Mouse (Mus musculus) liver, postnatal 0 days (tissue): ENCODE data around the gene Pnlip. TPM values are rescaled to one million over a fixed set of nuclear protein-coding genes. Genes with fewer than 3 reads are reported as not detected.

ENCODE experiments used
- ATAC-seq: fragments of 200-750 bp; cut with Nextera tagmentation; 2 replicates; pipeline ENCODE4 v1.8.0; 2017; ENCODE audit warnings: mild to moderate bottlenecking, moderate library complexity
- DNase-seq: peaks from one replicate; pipeline ENCODE4 v3.0.0-alpha.2; 2016
- H3K27ac ChIP-seq: fragments of 300-500 bp; sonication (generic); 2 replicates; pipeline ENCODE4 v1.5.1; 2014; ENCODE audit warnings: antibody characterized with exemption, moderate library complexity, mild to moderate bottlenecking, low read depth
- H3K27me3 ChIP-seq: fragments of 300-500 bp; sonication (generic); 2 replicates; pipeline ENCODE4 v1.6.1; 2014; ENCODE audit warnings: low read length, control low read depth, mixed read lengths; ENCODE audit not compliant: insufficient read depth
- H3K36me3 ChIP-seq: fragments of 300-500 bp; sonication (generic); replicated peaks from 2 replicates; pipeline ENCODE4 v1.6.1; 2014; ENCODE audit warnings: mild to moderate bottlenecking, control low read depth, low read length, moderate library complexity, mixed read lengths; ENCODE audit not compliant: insufficient read depth
- H3K4me1 ChIP-seq: fragments of 300-500 bp; sonication (generic); 2 replicates; pipeline ENCODE4 v1.6.1; 2014; ENCODE audit warnings: antibody characterized with exemption, mild to moderate bottlenecking, control low read depth; ENCODE audit not compliant: insufficient read depth
- H3K4me2 ChIP-seq: fragments of 300-500 bp; sonication (generic); 2 replicates; pipeline ENCODE4 v1.6.1; 2014; ENCODE audit warnings: low read depth, mild to moderate bottlenecking, low read length, moderate library complexity, mixed read lengths
- H3K4me3 ChIP-seq: fragments of 300-500 bp; sonication (generic); 2 replicates; pipeline ENCODE4 v1.5.1; 2014; ENCODE audit warnings: low read depth, low read length
- H3K9ac ChIP-seq: fragments of 300-500 bp; sonication (generic); replicated peaks from 2 replicates; pipeline ENCODE4 v1.6.1; 2014; ENCODE audit warnings: mild to moderate bottlenecking, moderate library complexity
- H3K9me3 ChIP-seq: fragments of 300-500 bp; sonication (generic); 2 replicates; pipeline ENCODE4 v1.6.1; 2016; ENCODE audit warnings: mild to moderate bottlenecking, control low read depth, low read length, mixed read lengths
- CTCF ChIP-seq: sonication (generic); IDR thresholded peaks from 2 replicates; pipeline ENCODE4 v1.5.1; 2016; ENCODE audit warnings: antibody characterized with exemption, low read depth
- EP300 ChIP-seq: IDR thresholded peaks from 2 replicates; pipeline ENCODE4 v1.6.1; 2016; ENCODE audit warnings: antibody characterized with exemption, low read depth, mild to moderate bottlenecking
- WGBS: fragments of 180-500 bp; shearing (Covaris S2); extraction: QIAGEN DNeasy Blood & Tissue Kit; methylation state at CpG from one replicate; pipeline ENCODE4 v1.1.7; 2014; ENCODE audit not compliant: insufficient replicate concordance; 5-methylcytosine and 5-hydroxymethylcytosine counted together
- polyA plus RNA-seq: library from polyadenylated mRNA; unstranded; fragments of >200 nt; fragmentation: Nextera tagmentation; extraction: Ambion mirVana; gene quantifications from 2 replicates; pipeline ENCODE4 v1.2.1, GENCODE M21; 2015

Pnlip gene
- polyA plus RNA-seq, 1 experiment from 2014 or later = not detected

GRCm38 (mm10) chr19:58664901-58665300 lies 12.6 kb downstream of the Pnlip start:
- ATAC-seq (no peak), DNase-seq (no peak)
- H3K9me3 ChIP-seq = no peaks in the 10 kb centered on the region
- no peaks in the 10 kb centered on the region for H3K27me3 ChIP-seq
- no peak overlapping the region for H3K27ac ChIP-seq
- H3K36me3 ChIP-seq = no peaks in the 10 kb centered on the region
- 79% methylated on average over 5 of the region's 5 CpGs for WGBS
- H3K4me2 ChIP-seq = no peak overlapping the region
- no peaks in the 10 kb centered on the region for H3K4me1 ChIP-seq
- H3K9ac ChIP-seq = no peak overlapping the region
- no peak for TF ChIP-seq CTCF
- TF ChIP-seq EP300 = no peak
- H3K4me3 ChIP-seq = no peak overlapping the region

- Histone ChIP-seq H3K9ac (no peak overlapping the region), H3K36me3 (no peaks in the 10 kb centered on the region), H3K27ac (no peak overlapping the region), H3K4me1 (no peaks in the 10 kb centered on the region), H3K4me3 (no peak overlapping the region), H3K27me3 (no peaks in the 10 kb centered on the region), H3K9me3 (no peaks in the 10 kb centered on the region), H3K4me2 (no peak overlapping the region)
- 57% methylated on average over 2 of the region's 2 CpGs for WGBS
- no peak for TF ChIP-seq CTCF
- TF ChIP-seq EP300 = no peak
- DNase-seq (no peak), ATAC-seq (no peak)
Observed at GRCm38 (mm10) chr19:58674644-58675043, 22.3 kb downstream of the Pnlip start.

GRCm38 (mm10) chr19:58677117-58677516 lies 24.8 kb downstream of the Pnlip start:
- DNase-seq (no peak), ATAC-seq (no peak)
- no peak overlapping the region for H3K4me3 ChIP-seq
- no peaks in the 10 kb centered on the region for H3K4me1 ChIP-seq
- H3K9ac ChIP-seq = no peak overlapping the region
- H3K4me2 ChIP-seq = no peak overlapping the region
- no peaks in the 10 kb centered on the region for H3K27me3 ChIP-seq
- TF ChIP-seq CTCF (no peak), EP300 (no peak)
- H3K36me3 ChIP-seq = no peaks in the 10 kb centered on the region
- H3K27ac ChIP-seq = no peak overlapping the region
- WGBS = 49% methylated on average over 8 of the region's 8 CpGs
- H3K9me3 ChIP-seq = no peaks in the 10 kb centered on the region

GRCm38 (mm10) chr19:58688933-58689332 lies 36.6 kb downstream of the Pnlip start:
- TF ChIP-seq EP300 (no peak), CTCF (no peak)
- Histone ChIP-seq H3K36me3 (no peaks in the 10 kb centered on the region), H3K4me1 (no peaks in the 10 kb centered on the region), H3K9ac (no peak overlapping the region), H3K4me2 (no peak overlapping the region), H3K9me3 (no peaks in the 10 kb centered on the region), H3K27ac (no peak overlapping the region), H3K4me3 (no peak overlapping the region), H3K27me3 (no peaks in the 10 kb centered on the region)
- 52% methylated on average over 1 of the region's 1 CpGs for WGBS
- ATAC-seq (no peak), DNase-seq (no peak)

DNA sequence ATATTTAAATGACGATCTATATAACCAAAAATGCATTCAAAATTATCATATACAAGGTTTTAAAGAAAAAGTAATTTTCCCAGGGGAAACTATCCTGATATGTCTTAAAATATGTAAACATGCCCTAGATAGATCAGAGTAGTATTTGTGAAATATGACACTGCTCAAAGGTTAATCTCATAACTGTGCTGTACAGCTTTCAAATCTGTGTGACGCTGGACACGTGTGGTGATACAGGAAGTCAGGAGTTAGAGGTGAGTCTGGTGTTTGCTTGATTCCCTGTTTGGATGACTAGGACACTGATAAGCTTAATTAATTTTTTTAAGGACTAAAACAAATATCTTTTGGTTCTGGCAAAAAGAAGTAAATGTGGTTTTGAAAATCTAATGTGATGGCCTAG lies 43.0 kb downstream of the Pnlip start:
- H3K36me3 ChIP-seq = no peaks in the 10 kb centered on the region
- no peak overlapping the region for H3K4me3 ChIP-seq
- H3K9ac ChIP-seq = no peak overlapping the region
- TF ChIP-seq CTCF = no peak
- TF ChIP-seq EP300 = no peak
- no peak overlapping the region for H3K4me2 ChIP-seq
- H3K27me3 ChIP-seq = no peaks in the 10 kb centered on the region
- no peak for DNase-seq
- H3K9me3 ChIP-seq = no peaks in the 10 kb centered on the region
- H3K4me1 ChIP-seq = no peaks in the 10 kb centered on the region
- no peak for ATAC-seq
- H3K27ac ChIP-seq = no peak overlapping the region
- WGBS = 65% methylated on average over 3 of the region's 3 CpGs

- no peaks in the 10 kb centered on the region for H3K27me3 ChIP-seq
- H3K27ac ChIP-seq = no peak overlapping the region
- no peaks in the 10 kb centered on the region for H3K9me3 ChIP-seq
- DNase-seq = no peak
- no peaks in the 10 kb centered on the region for H3K4me1 ChIP-seq
- no peaks in the 10 kb centered on the region for H3K36me3 ChIP-seq
- ATAC-seq = no peak
- H3K4me2 ChIP-seq = no peak overlapping the region
- WGBS = 50% methylated on average over 2 of the region's 2 CpGs
- H3K4me3 ChIP-seq = no peak overlapping the region
- TF ChIP-seq EP300 (no peak), CTCF (no peak)
- no peak overlapping the region for H3K9ac ChIP-seq
Observed at GRCm38 (mm10) chr19:58696235-58696634, 43.9 kb downstream of the Pnlip start.

DNA sequence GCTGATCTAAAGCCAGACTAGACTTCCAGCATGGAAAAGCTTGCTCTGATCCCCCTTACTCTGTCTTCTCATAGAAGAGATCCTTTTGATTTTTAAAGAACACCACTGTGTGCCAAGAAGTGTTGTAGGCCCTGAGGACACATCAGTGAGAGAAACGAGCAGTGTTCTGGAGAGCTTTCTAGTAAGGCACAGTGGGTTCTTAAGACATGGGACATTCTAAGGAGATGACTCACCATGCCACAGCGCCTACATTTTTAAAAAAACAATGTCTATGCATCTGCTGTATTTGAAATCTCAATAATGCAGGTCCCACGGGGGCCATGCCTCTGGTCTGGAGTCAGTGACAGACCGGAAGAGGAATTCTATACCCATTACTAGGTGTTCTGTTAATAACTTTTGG lies 52.3 kb downstream of the Pnlip start:
- H3K27ac ChIP-seq = no peak overlapping the region

More for the DNA sequence above, 52.3 kb downstream of the Pnlip start:
- no peak for ATAC-seq
- Histone ChIP-seq H3K36me3 (no peaks in the 10 kb centered on the region), H3K27me3 (no peaks in the 10 kb centered on the region), H3K9ac (no peak overlapping the region), H3K4me1 (no peaks in the 10 kb centered on the region), H3K4me2 (no peak overlapping the region), H3K4me3 (no peak overlapping the region), H3K9me3 (no peaks in the 10 kb centered on the region)
- WGBS = 74% methylated on average over 4 of the region's 4 CpGs
- no peak for DNase-seq
- TF ChIP-seq CTCF (no peak), EP300 (no peak)
